Mouse (Mus musculus): ENCODE results near the gene Kat8. TPM values are rescaled to one million over a fixed set of nuclear protein-coding genes. Genes with fewer than 3 reads are reported as not detected.
A peak's percentile ranks its signal among the peaks of the same experiment; 100 is the strongest.

Kat8 gene
- polyA plus RNA-seq, 1 experiment from 2014 or later: 42.8 TPM

DNA sequence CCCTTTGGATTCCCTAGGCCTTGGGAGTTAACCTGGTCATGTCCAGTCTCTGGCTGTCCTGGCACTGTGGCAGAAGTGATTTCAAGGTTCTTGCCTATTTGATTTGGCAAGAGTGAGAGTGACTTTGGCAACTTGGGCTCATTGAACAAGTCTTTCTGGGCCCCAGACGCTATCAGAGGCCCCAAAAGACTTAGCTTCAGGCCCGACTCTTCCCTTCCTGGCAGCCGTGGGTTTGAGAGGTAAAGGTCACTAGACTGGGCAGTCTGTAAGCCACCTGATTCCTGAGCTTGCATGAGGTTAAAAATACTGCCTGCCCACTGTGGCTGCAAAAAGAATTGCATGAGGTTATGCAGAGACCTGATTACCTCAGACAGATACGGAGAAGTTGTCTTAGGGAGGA lies 3.7 kb upstream of the Kat8 start:
- WGBS: 91% methylated on average over 4 of the region's 4 CpGs
- H3K4me2 ChIP-seq: no peak overlapping the region
- H3K4me1 ChIP-seq (ENCODE audit: insufficient read depth): no peaks in the 10 kb centered on the region
- no peak for DNase-seq
- TF ChIP-seq CTCF (IDR thresholded peaks at IDR 0.05; ENCODE audit: low read depth): no peak
- no peaks in the 10 kb centered on the region for H3K27me3 ChIP-seq (ENCODE audit: insufficient read depth, low read length)
- ATAC-seq (ENCODE audit: insufficient read depth): no peak
- H3K9me3 ChIP-seq (ENCODE audit: low read depth, low read length): no peaks in the 10 kb centered on the region
- H3K9ac ChIP-seq: no peak overlapping the region
- H3K27ac ChIP-seq (ENCODE audit: low read depth): no peak overlapping the region
- no peak overlapping the region for H3K4me3 ChIP-seq (ENCODE audit: low read depth, low read length)
- H3K36me3 ChIP-seq (ENCODE audit: insufficient read depth): peaks cover 49% of the 10 kb centered on the region

DNA sequence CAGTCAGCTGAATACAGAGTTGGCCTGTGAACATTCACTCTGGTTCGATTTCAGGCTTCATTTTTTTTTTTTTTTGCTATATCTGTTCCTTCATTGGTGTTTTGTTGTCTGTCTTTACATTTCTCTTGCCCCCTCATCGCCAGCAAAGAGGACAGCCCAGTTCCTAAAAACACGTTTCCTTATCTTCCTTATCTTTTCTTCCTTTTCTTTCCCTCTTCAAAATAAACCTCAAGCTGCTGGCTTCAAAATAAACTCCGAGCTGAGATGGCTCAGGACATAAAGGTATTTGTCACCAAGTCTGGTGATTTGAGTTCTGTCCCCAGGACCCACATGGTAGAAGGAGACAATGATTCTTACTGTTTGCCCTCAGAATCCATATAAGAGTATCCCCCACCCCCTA lies 622 bp downstream of the Kat8 start:
- Histone ChIP-seq H3K27me3 (ENCODE audit: insufficient read depth, low read length) (no peaks in the 10 kb centered on the region), H3K4me2 (peak overlapping the region; percentile 82), H3K9me3 (ENCODE audit: low read depth, low read length) (no peaks in the 10 kb centered on the region), H3K4me3 (ENCODE audit: low read depth, low read length) (peak overlapping the region; percentile 96), H3K4me1 (ENCODE audit: insufficient read depth) (no peaks in the 10 kb centered on the region), H3K27ac (ENCODE audit: low read depth) (peak overlapping the region; percentile 85), H3K36me3 (ENCODE audit: insufficient read depth) (peaks cover 43% of the 10 kb centered on the region), H3K9ac (peak overlapping the region; percentile 84)
- WGBS: 9% methylated on average over 4 of the region's 4 CpGs
- no peak for DNase-seq
- no peak for ATAC-seq (ENCODE audit: insufficient read depth)
- no peak for TF ChIP-seq CTCF (IDR thresholded peaks at IDR 0.05; ENCODE audit: low read depth)

- no peaks in the 10 kb centered on the region for H3K9me3 ChIP-seq (ENCODE audit: low read depth, low read length)
- DNase-seq (no peak), ATAC-seq (ENCODE audit: insufficient read depth) (no peak)
- H3K4me3 ChIP-seq (ENCODE audit: low read depth, low read length): no peak overlapping the region
- H3K27me3 ChIP-seq (ENCODE audit: insufficient read depth, low read length): no peaks in the 10 kb centered on the region
- no peak for TF ChIP-seq CTCF (IDR thresholded peaks at IDR 0.05; ENCODE audit: low read depth)
- no peaks in the 10 kb centered on the region for H3K4me1 ChIP-seq (ENCODE audit: insufficient read depth)
- H3K4me2 ChIP-seq: no peak overlapping the region
- H3K27ac ChIP-seq (ENCODE audit: low read depth): no peak overlapping the region
- H3K9ac ChIP-seq: no peak overlapping the region
- 89% methylated on average over 12 of the region's 12 CpGs for whole genome bisulfite sequencing
- H3K36me3 ChIP-seq (ENCODE audit: insufficient read depth): peaks cover 30% of the 10 kb centered on the region
Observed at GRCm38 (mm10) chr7:127915293-127915692, 3.0 kb downstream of the Kat8 start.

DNA sequence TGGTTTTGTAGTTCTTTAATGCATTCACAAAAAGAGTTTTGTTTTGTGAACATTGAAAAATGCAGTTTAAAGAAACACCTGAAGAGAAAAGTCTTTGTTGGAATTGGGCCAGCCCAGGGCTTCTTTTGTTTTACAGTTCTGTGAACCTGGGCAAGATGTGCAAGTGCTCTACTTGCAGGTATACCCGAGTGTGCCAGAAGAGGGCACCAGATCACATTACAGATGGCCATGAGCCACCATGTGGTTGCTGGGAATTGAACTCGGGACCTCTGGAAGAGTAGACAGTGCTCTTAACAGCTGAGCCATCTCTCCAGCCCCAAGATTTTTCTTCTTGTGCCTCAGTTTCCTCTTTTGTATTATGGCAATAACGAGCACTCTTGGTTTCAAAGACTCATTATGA lies 5.9 kb downstream of the Kat8 start:
- H3K27ac ChIP-seq (ENCODE audit: low read depth): no peak overlapping the region
- H3K9ac ChIP-seq: no peak overlapping the region
- peak; percentile 65 for TF ChIP-seq CTCF (IDR thresholded peaks at IDR 0.05; ENCODE audit: low read depth)
- H3K4me2 ChIP-seq: no peak overlapping the region
- peak; percentile 75 for DNase-seq
- H3K4me3 ChIP-seq (ENCODE audit: low read depth, low read length): no peak overlapping the region
- H3K36me3 ChIP-seq (ENCODE audit: insufficient read depth): peaks cover 44% of the 10 kb centered on the region
- no peak for ATAC-seq (ENCODE audit: insufficient read depth)
- H3K9me3 ChIP-seq (ENCODE audit: low read depth, low read length): no peaks in the 10 kb centered on the region
- H3K27me3 ChIP-seq (ENCODE audit: insufficient read depth, low read length): no peaks in the 10 kb centered on the region
- WGBS: 51% methylated on average over 3 of the region's 3 CpGs
- 0 out of 2 replicates have a peak, but pooled peaks cover 2% of the 10 kb centered on the region for H3K4me1 ChIP-seq (ENCODE audit: insufficient read depth)

DNA sequence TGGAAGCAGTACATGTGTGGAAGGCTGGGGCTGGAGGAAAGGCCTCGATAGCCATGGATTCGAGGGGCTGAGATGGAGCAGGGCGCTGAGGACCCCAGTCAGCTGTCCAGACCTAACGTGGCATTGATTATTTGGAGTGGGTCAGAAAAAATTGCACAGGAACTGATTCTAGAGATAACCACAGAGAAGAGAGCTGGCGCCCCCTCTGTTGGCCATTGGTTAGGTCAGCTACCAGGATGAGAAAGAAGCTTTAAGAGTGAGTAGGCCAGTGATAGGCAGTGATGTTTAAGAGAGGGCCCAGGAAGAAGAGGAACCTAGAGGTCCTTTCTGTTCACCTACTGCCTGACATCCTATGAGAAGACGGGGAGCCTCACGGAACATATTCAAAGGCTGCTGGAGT lies 7.0 kb downstream of the Kat8 start:
- no peaks in the 10 kb centered on the region for H3K27me3 ChIP-seq (ENCODE audit: insufficient read depth, low read length)
- peaks cover 6% of the 10 kb centered on the region; the same call in 1 of the 2 replicates for H3K4me1 ChIP-seq (ENCODE audit: insufficient read depth)
- peak; percentile 45; the same call in 1 of the 2 replicates for TF ChIP-seq CTCF (IDR thresholded peaks at IDR 0.05; ENCODE audit: low read depth)
- no peaks in the 10 kb centered on the region for H3K9me3 ChIP-seq (ENCODE audit: low read depth, low read length)
- H3K4me2 ChIP-seq: no peak overlapping the region
- no peak overlapping the region for H3K9ac ChIP-seq
- 72% methylated on average over 7 of the region's 7 CpGs for WGBS
- no peak for ATAC-seq (ENCODE audit: insufficient read depth)
- DNase-seq: no peak
- H3K4me3 ChIP-seq (ENCODE audit: low read depth, low read length): no peak overlapping the region
- peaks cover 55% of the 10 kb centered on the region for H3K36me3 ChIP-seq (ENCODE audit: insufficient read depth)
- H3K27ac ChIP-seq (ENCODE audit: low read depth): no peak overlapping the region

GRCm38 (mm10) chr7:127921516-127921915 lies 9.2 kb downstream of the Kat8 start:
- TF ChIP-seq CTCF (IDR thresholded peaks at IDR 0.05; ENCODE audit: low read depth): peak; percentile 62
- DNase-seq (peak; percentile 52), ATAC-seq (ENCODE audit: insufficient read depth) (no peak)
- Histone ChIP-seq H3K4me2 (no peak overlapping the region), H3K27ac (ENCODE audit: low read depth) (no peak overlapping the region), H3K4me1 (ENCODE audit: insufficient read depth) (peaks cover 12% of the 10 kb centered on the region; the same call in 1 of the 2 replicates), H3K36me3 (ENCODE audit: insufficient read depth) (peaks cover 59% of the 10 kb centered on the region), H3K27me3 (ENCODE audit: insufficient read depth, low read length) (no peaks in the 10 kb centered on the region), H3K9ac (no peak overlapping the region), H3K9me3 (ENCODE audit: low read depth, low read length) (no peaks in the 10 kb centered on the region), H3K4me3 (ENCODE audit: low read depth, low read length) (no peak overlapping the region)
- WGBS: 65% methylated on average over 8 of the region's 8 CpGs

GRCm38 (mm10) chr7:127922451-127923275 lies 10.3 kb downstream of the Kat8 start:
- H3K36me3 ChIP-seq (ENCODE audit: insufficient read depth): peaks cover 60% of the 10 kb centered on the region
- DNase-seq (no peak), ATAC-seq (ENCODE audit: insufficient read depth) (no peak)
- WGBS: 62% methylated on average over 6 of the region's 6 CpGs
- no peak overlapping the region for H3K4me3 ChIP-seq (ENCODE audit: low read depth, low read length)
- H3K27me3 ChIP-seq (ENCODE audit: insufficient read depth, low read length): no peaks in the 10 kb centered on the region
- peak overlapping the region; percentile 27; the same call in 1 of the 2 replicates for H3K27ac ChIP-seq (ENCODE audit: low read depth)
- H3K9ac ChIP-seq: no peak overlapping the region; the same call in 1 of the 2 replicates
- H3K9me3 ChIP-seq (ENCODE audit: low read depth, low read length): no peaks in the 10 kb centered on the region
- H3K4me1 ChIP-seq (ENCODE audit: insufficient read depth): peaks cover 12% of the 10 kb centered on the region; the same call in 1 of the 2 replicates
- TF ChIP-seq CTCF (IDR thresholded peaks at IDR 0.05; ENCODE audit: low read depth): no peak
- H3K4me2 ChIP-seq: no peak overlapping the region
